Mouse (Mus musculus) hindbrain, embryonic 14.5 days (tissue): ENCODE results near the gene Ttll5. TPM values are rescaled to one million over a fixed set of nuclear protein-coding genes. Genes with fewer than 3 reads are reported as not detected.
A peak's percentile ranks its signal among the peaks of the same experiment; 100 is the strongest.

Experiments
- ATAC-seq: fragments of 200-750 bp; cut with Nextera tagmentation; 2 replicates; pipeline ENCODE4 v1.8.0; 2017; ENCODE audit warnings: moderate number of reproducible peaks, mild to moderate bottlenecking, moderate TSS enrichment, moderate library complexity; ENCODE audit not compliant: low FRiP score
- DNase-seq: peaks from one replicate; pipeline ENCODE4 v3.0.0-alpha.2; 2015; ENCODE audit warnings: low spot score
- H3K27ac ChIP-seq: fragments of 300-500 bp; sonication (generic); 2 replicates; pipeline ENCODE4 v1.5.1; 2014; ENCODE audit warnings: mild to moderate bottlenecking, moderate library complexity
- H3K27me3 ChIP-seq: fragments of 300-500 bp; sonication (generic); 2 replicates; pipeline ENCODE4 v1.6.1; 2014; ENCODE audit warnings: mild to moderate bottlenecking, low read length, mixed read lengths; ENCODE audit not compliant: control insufficient read depth, insufficient read depth
- H3K36me3 ChIP-seq: fragments of 300-500 bp; sonication (generic); replicated peaks from 2 replicates; pipeline ENCODE4 v1.6.1; 2014; ENCODE audit not compliant: control insufficient read depth, insufficient read depth
- H3K4me1 ChIP-seq: fragments of 300-500 bp; sonication (generic); replicated peaks from 2 replicates; pipeline ENCODE4 v1.6.1; 2014; ENCODE audit warnings: antibody characterized with exemption, low read length, mixed read lengths; ENCODE audit not compliant: control insufficient read depth, insufficient read depth
- H3K4me2 ChIP-seq: fragments of 300-500 bp; sonication (generic); replicated peaks from 2 replicates; pipeline ENCODE4 v1.6.1; 2014; ENCODE audit warnings: mild to moderate bottlenecking, moderate library complexity
- H3K4me3 ChIP-seq: fragments of 300-500 bp; sonication (generic); replicated peaks from 2 replicates; pipeline ENCODE4 v1.5.1; 2014; ENCODE audit warnings: mild to moderate bottlenecking, low read length
- H3K9ac ChIP-seq: fragments of 300-500 bp; sonication (generic); 2 replicates; pipeline ENCODE4 v1.6.1; 2014
- H3K9me3 ChIP-seq: fragments of 300-500 bp; sonication (generic); 2 replicates; pipeline ENCODE4 v1.6.1; 2016; ENCODE audit warnings: low read length; ENCODE audit not compliant: control insufficient read depth
- WGBS: fragments of 180-500 bp; shearing (Covaris S2); extraction: QIAGEN DNeasy Blood & Tissue Kit; methylation state at CpG from one replicate; pipeline ENCODE4 v1.1.7; 2014; 5-methylcytosine and 5-hydroxymethylcytosine counted together
- polyA plus RNA-seq: library from polyadenylated mRNA; unstranded; fragments of >200 nt; fragmentation: Nextera tagmentation; extraction: Ambion mirVana; gene quantifications from 2 replicates; pipeline ENCODE4 v1.2.1, GENCODE M21; 2014

Ttll5 gene
- polyA plus RNA-seq, 1 experiment from 2014 or later, result 14.4 TPM

DNA sequence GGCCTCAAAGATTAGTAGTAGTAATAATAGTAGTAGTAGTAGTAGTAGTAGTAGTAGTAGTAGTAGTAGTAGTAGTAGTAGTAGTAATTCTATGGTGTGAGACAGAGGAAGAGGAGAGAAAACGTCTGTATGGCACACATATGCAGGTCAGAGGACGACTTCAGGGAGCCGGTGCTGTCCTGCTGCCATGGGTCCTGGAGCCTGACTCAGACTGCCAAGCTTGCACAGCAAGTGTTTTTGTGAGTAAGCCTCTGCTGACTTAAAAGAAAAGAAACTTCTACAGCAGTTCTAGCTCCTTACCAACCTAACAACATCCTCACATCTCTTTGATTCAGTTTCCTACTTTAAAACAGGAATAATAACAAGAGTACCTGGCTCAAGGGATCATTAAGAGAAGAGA lies 190.2 kb downstream of the Ttll5 start:
- DNase-seq, result no peak
- Histone ChIP-seq H3K4me1 (no peaks in the 10 kb centered on the region), H3K36me3 (no peaks in the 10 kb centered on the region; the same call in 1 of the 2 replicates), H3K4me2 (no peak overlapping the region), H3K9me3 (no peaks in the 10 kb centered on the region), H3K27me3 (no peaks in the 10 kb centered on the region), H3K4me3 (no peak overlapping the region), H3K9ac (no peak overlapping the region), H3K27ac (no peak overlapping the region)
- WGBS, result 90% methylated on average over 3 of the region's 3 CpGs
- no peak for ATAC-seq

DNA sequence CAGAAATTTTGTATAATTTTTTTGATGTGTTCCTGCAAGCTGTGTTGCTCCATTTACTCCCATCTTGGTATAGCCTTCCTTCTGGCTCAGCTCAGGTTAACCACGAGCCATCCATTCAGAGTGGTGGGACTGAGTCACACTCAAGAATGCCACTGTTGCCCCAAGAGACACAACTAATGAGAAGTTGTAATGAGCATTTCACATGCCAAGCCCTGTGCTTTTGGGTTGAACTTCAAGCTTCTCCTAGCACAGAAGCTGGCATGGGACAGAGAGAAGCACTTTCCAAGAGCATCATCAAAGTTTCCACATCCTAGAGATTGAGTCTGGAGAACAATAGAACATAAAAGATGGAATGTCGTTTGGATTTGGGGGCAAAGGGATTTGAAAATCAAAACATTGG lies 190.7 kb downstream of the Ttll5 start:
- Histone ChIP-seq H3K36me3 (no peaks in the 10 kb centered on the region; the same call in 1 of the 2 replicates), H3K4me3 (no peak overlapping the region), H3K27me3 (no peaks in the 10 kb centered on the region), H3K9ac (no peak overlapping the region), H3K9me3 (no peaks in the 10 kb centered on the region), H3K27ac (no peak overlapping the region), H3K4me2 (no peak overlapping the region), H3K4me1 (no peaks in the 10 kb centered on the region)
- WGBS, result 80% methylated on average over 2 of the region's 2 CpGs
- no peak for ATAC-seq
- DNase-seq, result no peak

GRCm38 (mm10) chr12:86017360-86017759 lies 192.9 kb downstream of the Ttll5 start:
- H3K4me2 ChIP-seq, result no peak overlapping the region
- H3K27me3 ChIP-seq, result no peaks in the 10 kb centered on the region
- no peaks in the 10 kb centered on the region; the same call in 1 of the 2 replicates for H3K36me3 ChIP-seq
- ATAC-seq (no peak), DNase-seq (no peak)
- H3K27ac ChIP-seq, result no peak overlapping the region
- no peaks in the 10 kb centered on the region for H3K9me3 ChIP-seq
- no peaks in the 10 kb centered on the region for H3K4me1 ChIP-seq
- no peak overlapping the region for H3K4me3 ChIP-seq
- no peak overlapping the region for H3K9ac ChIP-seq
- 79% methylated on average over 5 of the region's 5 CpGs for WGBS

GRCm38 (mm10) chr12:86021583-86021982 lies 197.1 kb downstream of the Ttll5 start:
- Histone ChIP-seq H3K36me3 (no peaks in the 10 kb centered on the region), H3K4me2 (no peak overlapping the region), H3K4me1 (no peaks in the 10 kb centered on the region), H3K9me3 (no peaks in the 10 kb centered on the region), H3K4me3 (no peak overlapping the region), H3K27ac (no peak overlapping the region), H3K9ac (no peak overlapping the region), H3K27me3 (no peaks in the 10 kb centered on the region)
- DNase-seq, result no peak
- 81% methylated on average over 6 of the region's 6 CpGs for WGBS
- ATAC-seq, result no peak

DNA sequence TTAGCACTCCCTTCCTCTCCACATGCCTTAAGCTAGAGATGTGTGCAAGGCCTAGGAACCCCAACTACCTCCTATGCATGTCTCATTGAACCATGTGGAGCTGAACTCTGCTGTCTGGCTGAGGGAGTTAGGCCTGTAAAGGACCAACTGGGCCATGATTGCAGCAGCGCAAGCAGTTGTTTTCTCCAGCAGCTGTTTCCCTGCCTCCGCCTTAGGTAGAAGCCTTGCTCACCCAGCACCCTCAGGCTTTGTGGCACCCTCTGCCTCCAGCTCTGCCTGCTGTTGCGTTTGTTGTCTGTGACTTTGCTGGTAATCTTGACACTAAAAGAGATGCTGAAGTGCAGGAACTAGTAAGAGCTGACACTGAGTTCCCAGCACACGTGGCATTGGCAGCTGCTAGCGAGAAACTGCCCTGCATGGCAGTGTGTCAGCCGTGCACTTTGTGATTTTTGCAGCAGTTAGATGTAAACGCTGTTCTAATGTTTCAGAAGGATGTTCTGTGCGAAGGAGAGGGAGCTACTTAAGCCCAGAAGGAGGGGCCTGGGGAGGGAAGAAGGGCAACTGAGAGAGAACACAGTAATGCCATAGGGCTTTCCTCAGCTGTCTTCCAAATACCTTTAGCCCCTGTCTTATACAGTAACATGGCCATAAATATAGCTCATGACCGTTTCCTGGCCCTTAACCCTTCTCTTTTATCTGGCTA lies 198.0 kb downstream of the Ttll5 start:
- no peak for DNase-seq
- H3K36me3 ChIP-seq, result no peaks in the 10 kb centered on the region
- H3K4me3 ChIP-seq, result no peak overlapping the region
- no peak for ATAC-seq
- no peak overlapping the region for H3K9ac ChIP-seq
- no peaks in the 10 kb centered on the region for H3K4me1 ChIP-seq
- no peaks in the 10 kb centered on the region for H3K9me3 ChIP-seq
- no peak overlapping the region for H3K4me2 ChIP-seq
- no peaks in the 10 kb centered on the region for H3K27me3 ChIP-seq
- no peak overlapping the region for H3K27ac ChIP-seq
- WGBS, result 89% methylated on average over 9 of the region's 9 CpGs

- Histone ChIP-seq H3K9ac (no peak overlapping the region), H3K4me1 (no peaks in the 10 kb centered on the region), H3K36me3 (no peaks in the 10 kb centered on the region), H3K27ac (no peak overlapping the region), H3K27me3 (no peaks in the 10 kb centered on the region), H3K9me3 (no peaks in the 10 kb centered on the region), H3K4me2 (no peak overlapping the region), H3K4me3 (no peak overlapping the region)
- no peak for DNase-seq
- 79% methylated on average over 4 of the region's 4 CpGs for WGBS
- no peak for ATAC-seq
Measured at GRCm38 (mm10) chr12:86023081-86023871, 198.8 kb downstream of the Ttll5 start.

- Histone ChIP-seq H3K27ac (no peak overlapping the region), H3K9ac (no peak overlapping the region), H3K4me1 (no peaks in the 10 kb centered on the region), H3K36me3 (no peaks in the 10 kb centered on the region), H3K27me3 (no peaks in the 10 kb centered on the region), H3K4me3 (no peak overlapping the region), H3K4me2 (no peak overlapping the region), H3K9me3 (no peaks in the 10 kb centered on the region)
- ATAC-seq (no peak), DNase-seq (peak; percentile 56)
- WGBS, result 57% methylated on average over 4 of the region's 4 CpGs
Measured at GRCm38 (mm10) chr12:86024426-86024825, 200.0 kb downstream of the Ttll5 start.

DNA sequence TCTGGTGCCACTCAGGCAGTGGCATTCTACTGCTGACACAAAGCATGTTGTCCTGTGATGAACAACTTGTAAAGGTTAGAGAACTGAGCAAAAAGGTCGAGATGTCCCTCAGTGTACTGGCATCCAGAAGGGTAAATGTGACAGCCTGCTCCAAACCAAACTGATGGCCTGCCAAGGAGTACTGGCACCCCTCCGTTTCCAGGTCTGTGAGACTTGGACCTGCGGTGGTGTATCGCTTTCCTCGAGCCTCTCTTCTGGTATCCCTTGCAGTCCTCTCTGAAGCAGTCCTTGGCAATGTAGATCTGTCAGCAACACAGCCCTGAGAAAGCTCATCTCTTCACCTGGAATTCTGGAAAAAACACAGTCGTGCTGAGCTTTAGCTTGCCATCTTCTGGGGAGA lies 201.0 kb downstream of the Ttll5 start:
- Histone ChIP-seq H3K4me1 (no peaks in the 10 kb centered on the region), H3K27ac (no peak overlapping the region), H3K36me3 (no peaks in the 10 kb centered on the region), H3K4me2 (no peak overlapping the region), H3K4me3 (no peak overlapping the region), H3K9ac (no peak overlapping the region), H3K27me3 (no peaks in the 10 kb centered on the region), H3K9me3 (no peaks in the 10 kb centered on the region)
- no peak for DNase-seq
- no peak for ATAC-seq
- 91% methylated on average over 6 of the region's 6 CpGs for WGBS

- Histone ChIP-seq H3K27ac (no peak overlapping the region), H3K36me3 (no peaks in the 10 kb centered on the region), H3K4me1 (no peaks in the 10 kb centered on the region), H3K9me3 (no peaks in the 10 kb centered on the region), H3K27me3 (no peaks in the 10 kb centered on the region), H3K4me3 (no peak overlapping the region), H3K4me2 (no peak overlapping the region), H3K9ac (no peak overlapping the region)
- 71% methylated on average over 5 of the region's 5 CpGs for WGBS
- ATAC-seq, result 0 out of 2 replicates have a peak, but pooled peaks have one; percentile 60
- peak; percentile 45 for DNase-seq
Measured at GRCm38 (mm10) chr12:86027000-86027399, 202.5 kb downstream of the Ttll5 start.
